Mouse (Mus musculus): ENCODE results near the gene Carnmt1. TPM values are rescaled to one million over a fixed set of nuclear protein-coding genes. Genes with fewer than 3 reads are reported as not detected.

The Carnmt1 gene
- 1 to 10 TPM in 1 of 2 experiments, under 1 TPM in 1; 0.85 to 2.8 TPM for polyA plus RNA-seq (2012; fragmentation: generic; extraction: Trizol)

GRCm38 (mm10) chr19:18670608-18671007, at the start of gene Carnmt1:
Carnmt1 (plus strand) TSS chr19:18670764.

DNA sequence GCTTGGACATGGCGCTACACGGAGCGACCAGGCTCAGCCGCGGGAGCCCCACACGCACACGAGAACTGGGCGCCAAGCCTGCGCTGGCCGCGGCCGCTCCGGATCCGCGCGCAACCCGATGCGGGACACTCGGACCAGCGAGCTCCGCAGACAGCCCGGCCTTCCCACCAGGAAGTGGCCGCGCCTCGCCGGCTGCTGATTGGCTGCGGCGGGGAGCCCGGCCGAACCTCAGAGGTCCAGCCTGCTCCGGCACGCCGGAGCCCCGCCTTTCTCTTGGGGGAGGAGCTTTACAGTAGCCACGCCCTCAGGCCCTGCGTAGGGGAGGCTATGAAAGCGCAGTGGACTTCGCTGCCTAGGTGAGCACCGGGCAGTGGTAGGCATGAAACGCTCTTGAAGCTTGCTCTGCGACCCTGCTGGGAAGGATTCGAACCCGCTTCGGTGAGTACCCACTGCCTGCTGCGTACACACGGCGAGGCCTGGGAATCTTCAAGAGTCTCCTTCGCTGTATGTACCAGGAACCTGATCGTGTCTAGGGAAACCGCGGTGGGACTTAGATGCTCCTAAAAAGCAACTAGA, 38.8 kb upstream of the Carnmt1 start, which contains the start of the genes Ostf1 and Nmrk1:
Gene Ostf1, minus strand, starts transcription at position 180 of the 576 bp plus-strand sequence.
Gene Nmrk1, plus strand, starts transcription at position 307 of the 576 bp plus-strand sequence.

DNA sequence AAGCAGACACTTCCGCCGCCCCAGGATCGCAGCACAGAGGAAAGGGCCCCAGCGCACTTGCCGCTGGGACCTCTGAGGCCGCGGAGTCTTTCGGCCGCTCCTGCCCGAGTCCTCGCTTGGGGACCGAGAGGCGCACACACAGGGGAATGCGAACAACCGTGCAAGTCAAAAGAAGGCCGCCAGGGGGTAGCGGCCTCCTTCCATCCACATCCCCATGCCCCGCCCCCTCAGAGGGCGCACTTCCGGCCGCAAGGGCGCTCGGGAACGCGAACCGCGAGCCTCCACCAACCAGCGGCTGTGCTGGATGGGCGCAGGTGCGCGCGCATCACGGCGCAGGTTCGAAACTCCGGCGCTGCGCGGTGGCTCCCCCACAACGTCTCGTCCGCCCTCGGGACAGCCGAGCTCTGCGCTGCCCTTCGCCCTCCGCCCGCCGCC, 42.3 kb downstream of the Carnmt1 start, which contains the start of gene D030056L22Rik:
Gene D030056L22Rik, plus strand, starts transcription at position 328 of the 435 bp plus-strand sequence.

GRCm38 (mm10) chr19:18749598-18750339, 79.2 kb downstream of the Carnmt1 start, which contains the start of gene Trpm6:
Trpm6 (plus strand) TSS chr19:18749983.

Other genes with a start within 250 kb of the Carnmt1 start
- 10 to 100 TPM; 43.3 to 94.6 TPM for gene Ostf1, start 38.9 kb upstream of the Carnmt1 start, polyA plus RNA-seq (2012; fragmentation: generic; extraction: Trizol)
- gene Nmrk1, start 38.8 kb upstream of the Carnmt1 start, polyA plus RNA-seq (2012; fragmentation: generic; extraction: Trizol) = 1 to 10 TPM in 1 of 2 experiments, under 1 TPM in 1; 0.36 to 4.5 TPM
- 1 to 10 TPM; 2.7 to 9.2 TPM for gene D030056L22Rik, start 42.4 kb downstream of the Carnmt1 start, polyA plus RNA-seq (2012; fragmentation: generic; extraction: Trizol)
- gene Trpm6, start 79.2 kb downstream of the Carnmt1 start, polyA plus RNA-seq (2012; fragmentation: generic; extraction: Trizol) = under 1 TPM; 0.01 to 0.18 TPM